Mouse (Mus musculus) kidney, embryonic 14.5 days (tissue): ENCODE measurements around the gene Ltb4r1. TPM values are rescaled to one million over a fixed set of nuclear protein-coding genes. Genes with fewer than 3 reads are reported as not detected.

Experiments used
- ATAC-seq: fragments of 200-750 bp; cut with Nextera tagmentation; 2 replicates; pipeline ENCODE4 v1.8.0; 2017; ENCODE audit warnings: moderate number of reproducible peaks, mild to moderate bottlenecking, moderate TSS enrichment, moderate library complexity; ENCODE audit not compliant: low FRiP score, low TSS enrichment
- H3K27ac ChIP-seq: fragments of 300-500 bp; sonication (generic); 2 replicates; pipeline ENCODE4 v1.5.1; 2014; ENCODE audit warnings: low read depth, mild to moderate bottlenecking, low read length, moderate library complexity, mixed read lengths
- H3K27me3 ChIP-seq: fragments of 300-500 bp; sonication (generic); 2 replicates; pipeline ENCODE4 v1.6.1; 2014; ENCODE audit warnings: mild to moderate bottlenecking, low read length; ENCODE audit not compliant: control insufficient read depth, insufficient read depth
- H3K36me3 ChIP-seq: fragments of 300-500 bp; sonication (generic); 2 replicates; pipeline ENCODE4 v1.6.1; 2014; ENCODE audit warnings: low read length, mixed read lengths; ENCODE audit not compliant: control insufficient read depth, insufficient read depth
- H3K4me1 ChIP-seq: fragments of 300-500 bp; sonication (generic); 2 replicates; pipeline ENCODE4 v1.6.1; 2014; ENCODE audit warnings: low read length, mixed read lengths; ENCODE audit not compliant: control insufficient read depth, insufficient read depth
- H3K4me2 ChIP-seq: fragments of 300-500 bp; sonication (generic); replicated peaks from 2 replicates; pipeline ENCODE4 v1.6.1; 2014; ENCODE audit warnings: low read depth, mild to moderate bottlenecking, low read length
- H3K4me3 ChIP-seq: fragments of 300-500 bp; sonication (generic); 2 replicates; pipeline ENCODE4 v1.5.1; 2014; ENCODE audit warnings: mild to moderate bottlenecking, low read length
- H3K9ac ChIP-seq: fragments of 300-500 bp; sonication (generic); 2 replicates; pipeline ENCODE4 v1.6.1; 2014; ENCODE audit warnings: low read depth, mild to moderate bottlenecking, low read length, moderate library complexity
- H3K9me3 ChIP-seq: fragments of 300-500 bp; sonication (generic); 2 replicates; pipeline ENCODE4 v1.6.1; 2016; ENCODE audit warnings: low read length; ENCODE audit not compliant: control insufficient read depth
- WGBS: fragments of 180-500 bp; shearing (Covaris S2); extraction: QIAGEN DNeasy Blood & Tissue Kit; methylation state at CpG from one replicate; pipeline ENCODE4 v1.1.7; 2014; 5-methylcytosine and 5-hydroxymethylcytosine counted together
- polyA plus RNA-seq: library from polyadenylated mRNA; unstranded; fragments of >200 nt; fragmentation: Nextera tagmentation; extraction: Ambion mirVana; gene quantifications from 2 replicates; pipeline ENCODE4 v1.2.1, GENCODE M21; 2014

The Ltb4r1 gene
- polyA plus RNA-seq, 1 experiment from 2014 or later, result not detected

DNA sequence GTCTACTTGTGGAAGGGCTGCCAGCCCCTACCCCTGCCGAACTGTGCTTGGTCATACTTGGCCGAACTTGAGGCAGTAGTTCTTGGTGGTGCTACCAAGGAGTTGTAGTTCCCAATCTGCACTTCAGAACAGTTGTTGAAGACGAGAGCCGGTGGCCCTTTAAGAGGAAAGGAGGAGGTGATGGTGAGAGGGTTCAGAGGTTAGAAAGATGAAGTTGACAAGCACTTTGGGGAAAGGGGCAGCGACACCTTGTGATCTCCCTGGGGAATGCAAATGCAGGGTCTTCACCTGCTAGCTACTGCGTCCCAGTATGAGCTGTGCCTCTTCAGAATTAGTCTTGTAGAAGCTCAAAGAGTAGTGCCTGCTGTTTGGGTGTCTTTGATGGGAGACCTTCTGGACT is 19.4 kb downstream of the Ltb4r1 start:
- peaks cover 7% of the 10 kb centered on the region; the same call in 1 of the 2 replicates for H3K27me3 ChIP-seq
- H3K4me1 ChIP-seq, result peaks cover 12% of the 10 kb centered on the region
- 39% methylated on average over 6 of the region's 6 CpGs for WGBS
- no peak overlapping the region for H3K4me2 ChIP-seq
- H3K36me3 ChIP-seq, result no peaks in the 10 kb centered on the region
- ATAC-seq, result no peak
- no peak overlapping the region for H3K9ac ChIP-seq
- no peak overlapping the region for H3K4me3 ChIP-seq
- H3K27ac ChIP-seq, result no peak overlapping the region
- no peaks in the 10 kb centered on the region for H3K9me3 ChIP-seq

DNA sequence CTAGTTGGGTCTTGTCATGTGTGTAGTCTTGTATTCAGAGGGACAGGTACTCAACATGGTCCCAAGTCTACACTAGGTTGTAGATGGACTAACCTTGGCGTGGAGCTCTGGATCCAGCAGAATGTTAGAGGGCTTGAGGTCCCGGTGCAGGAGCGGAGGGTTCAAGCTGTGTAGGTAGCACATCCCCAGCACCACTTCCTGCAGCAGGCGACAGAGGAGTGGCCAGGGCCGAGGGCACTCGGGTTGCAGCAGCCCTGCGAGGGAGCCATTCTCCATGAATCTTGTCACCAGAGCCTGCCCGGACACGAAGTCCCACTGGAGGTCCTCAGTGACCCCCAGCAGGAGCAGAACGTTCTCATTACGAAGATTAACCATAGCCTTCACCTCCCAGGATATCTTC is 22.0 kb downstream of the Ltb4r1 start:
- no peak for ATAC-seq
- no peak overlapping the region for H3K9ac ChIP-seq
- peak overlapping the region; percentile 45 for H3K4me3 ChIP-seq
- H3K4me1 ChIP-seq, result peaks cover 9% of the 10 kb centered on the region
- WGBS, result 27% methylated on average over 11 of the region's 11 CpGs
- peak overlapping the region; percentile 52 for H3K4me2 ChIP-seq
- H3K27ac ChIP-seq, result no peak overlapping the region
- H3K9me3 ChIP-seq, result no peaks in the 10 kb centered on the region
- H3K27me3 ChIP-seq, result no peaks in the 10 kb centered on the region
- no peaks in the 10 kb centered on the region for H3K36me3 ChIP-seq

DNA sequence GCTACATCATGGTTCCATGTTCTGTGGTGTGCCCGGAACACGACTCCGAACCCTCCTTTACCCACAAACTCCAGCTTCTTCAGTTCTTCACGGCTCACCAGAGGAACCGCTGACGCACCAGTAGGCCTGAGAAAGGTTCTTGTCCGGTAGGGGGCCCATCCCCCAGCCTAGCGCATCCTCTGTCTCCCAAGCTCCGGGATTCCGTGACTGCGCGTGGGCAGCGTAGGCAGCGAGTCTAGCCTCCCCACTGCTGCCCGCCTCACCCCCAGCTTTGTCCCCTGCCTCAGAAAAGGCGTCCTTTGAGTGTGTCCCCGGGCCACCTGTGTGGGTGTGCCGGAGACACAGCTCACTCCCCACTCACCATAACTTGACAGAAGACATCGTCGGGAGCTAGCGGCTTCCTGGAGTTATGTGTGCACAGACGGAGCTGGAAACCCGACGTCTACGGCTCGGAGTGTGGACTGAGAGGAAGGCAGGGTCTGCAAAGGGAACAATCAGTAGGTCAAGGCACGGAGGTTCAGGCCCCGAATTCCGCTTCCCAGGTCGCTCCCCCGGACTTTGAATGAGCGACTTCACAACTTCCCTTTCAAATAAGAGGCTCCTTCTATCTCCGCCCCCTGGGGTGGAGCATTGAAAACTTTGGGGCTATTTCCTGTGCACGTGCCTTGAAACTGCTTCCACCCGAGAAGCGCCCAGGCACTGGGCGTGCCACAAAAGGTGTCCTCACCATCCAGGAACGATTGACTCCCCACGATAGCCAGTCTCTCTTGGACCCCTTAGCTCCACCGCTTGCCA is 22.7 kb downstream of the Ltb4r1 start, which contains the start of gene Ripk3:
TSS of gene Ripk3 (minus strand) at position 610 of the 795 bp plus-strand sequence.
- Histone ChIP-seq H3K27ac (no peak within 1 kb of the TSS), H3K27me3 (no peaks in the 10 kb centered on the region), H3K9ac (peak within 1 kb of the TSS; percentile 40; the same call in 1 of the 2 replicates), H3K9me3 (no peaks in the 10 kb centered on the region), H3K4me2 (peak within 1 kb of the TSS; percentile 52), H3K4me1 (peaks cover 7% of the 10 kb centered on the region), H3K36me3 (no peaks in the 10 kb centered on the region), H3K4me3 (peak within 1 kb of the TSS; percentile 45)
- ATAC-seq, result peak; percentile 24; the same call in 1 of the 2 replicates
- WGBS, result 4% methylated on average over 40 of the region's 40 CpGs

DNA sequence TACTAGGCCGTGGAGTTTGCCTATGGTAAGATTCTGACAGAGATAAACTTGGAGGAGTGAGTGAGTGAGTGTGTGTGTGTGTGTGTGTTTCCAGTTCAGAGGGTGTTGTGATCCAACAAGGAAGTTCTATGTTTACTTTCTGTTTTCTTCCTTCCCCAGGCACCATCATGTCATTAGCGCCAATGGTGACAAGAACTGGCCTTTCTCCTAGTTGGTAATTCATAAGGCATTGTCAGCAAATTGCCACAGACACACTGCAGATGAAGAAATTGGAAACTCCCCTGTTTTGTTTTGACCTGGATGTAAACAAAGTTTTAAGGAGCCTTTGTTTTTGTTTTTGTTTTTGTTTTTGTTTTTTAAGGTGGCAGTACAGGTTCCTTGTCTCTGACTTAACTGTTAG is 27.7 kb downstream of the Ltb4r1 start:
- Histone ChIP-seq H3K36me3 (no peaks in the 10 kb centered on the region), H3K9ac (no peak overlapping the region), H3K4me1 (no peaks in the 10 kb centered on the region), H3K4me3 (no peak overlapping the region), H3K4me2 (no peak overlapping the region), H3K27ac (no peak overlapping the region), H3K9me3 (no peaks in the 10 kb centered on the region), H3K27me3 (no peaks in the 10 kb centered on the region)
- ATAC-seq, result no peak
- WGBS, result 55% methylated on average over 2 of the region's 2 CpGs

DNA sequence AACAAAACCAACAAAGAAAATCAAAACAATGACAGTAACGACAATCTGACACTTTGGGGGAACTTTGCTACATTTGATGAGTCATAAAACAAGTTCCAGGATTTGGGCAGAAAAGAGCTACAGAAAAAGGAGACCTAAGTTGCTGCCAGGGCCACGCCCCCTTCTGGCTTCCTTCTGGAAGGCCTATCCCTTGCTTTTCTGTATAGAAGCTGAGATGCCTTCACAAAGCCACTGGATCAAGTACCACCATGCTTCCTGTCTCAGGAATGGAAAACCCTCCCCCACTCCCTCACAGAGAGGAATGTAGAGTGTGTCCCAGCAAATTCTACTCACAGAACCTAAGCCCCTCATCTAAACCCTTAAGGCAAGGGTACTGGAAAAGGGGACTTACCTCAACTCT is 28.2 kb downstream of the Ltb4r1 start:
- no peak overlapping the region for H3K27ac ChIP-seq
- WGBS, result 70% methylated on average over 2 of the region's 2 CpGs
- no peak for ATAC-seq

DNA sequence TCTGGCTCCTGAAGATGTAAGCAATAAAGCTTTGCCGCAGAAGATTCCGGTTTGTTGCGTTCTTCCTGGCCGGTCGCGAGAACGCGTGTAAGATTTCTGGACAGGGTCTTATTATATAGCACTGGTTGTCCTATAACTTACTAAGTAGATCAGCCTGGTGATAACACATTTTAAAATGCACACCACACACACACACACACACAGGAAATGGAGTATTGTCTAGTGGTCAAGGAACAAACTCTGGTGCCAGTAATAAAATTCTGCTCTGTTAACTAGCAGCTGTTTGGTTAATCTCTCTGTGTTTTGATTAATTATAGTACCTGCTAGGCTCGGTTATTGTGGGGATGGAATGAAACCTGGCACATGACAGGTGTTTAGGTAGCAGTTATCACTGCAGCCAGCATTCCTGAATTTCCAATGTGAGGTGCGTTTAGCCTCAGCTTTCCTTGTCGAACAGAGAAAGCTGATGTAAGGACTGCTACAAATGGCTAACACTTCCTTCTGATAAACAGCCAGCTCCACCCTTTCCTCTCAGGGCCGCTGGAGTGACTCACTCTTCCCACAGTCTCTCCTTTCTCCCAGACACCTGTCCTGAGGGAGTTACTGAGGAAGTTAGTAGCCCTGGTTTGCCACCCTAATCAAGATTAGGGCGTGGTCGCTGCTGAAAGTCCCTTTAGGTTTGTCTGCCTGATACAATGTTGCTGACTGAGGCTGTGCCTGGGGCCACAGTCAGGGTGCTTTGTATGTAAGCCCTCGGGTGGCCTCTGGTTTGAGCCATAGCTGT is 29.8 kb downstream of the Ltb4r1 start:
- H3K4me3 ChIP-seq, result no peak overlapping the region
- 78% methylated on average over 15 of the region's 15 CpGs for WGBS
- ATAC-seq, result no peak
- H3K4me2 ChIP-seq, result no peak overlapping the region
- H3K4me1 ChIP-seq, result no peaks in the 10 kb centered on the region
- no peaks in the 10 kb centered on the region for H3K36me3 ChIP-seq
- H3K27ac ChIP-seq, result no peak overlapping the region
- H3K9ac ChIP-seq, result no peak overlapping the region
- H3K9me3 ChIP-seq, result no peaks in the 10 kb centered on the region
- no peaks in the 10 kb centered on the region for H3K27me3 ChIP-seq

More for the DNA sequence above, 28.2 kb downstream of the Ltb4r1 start:
- H3K4me1 ChIP-seq, result no peaks in the 10 kb centered on the region
- H3K9ac ChIP-seq, result no peak overlapping the region
- H3K4me3 ChIP-seq, result no peak overlapping the region
- H3K27me3 ChIP-seq, result no peaks in the 10 kb centered on the region
- H3K4me2 ChIP-seq, result no peak overlapping the region
- H3K36me3 ChIP-seq, result no peaks in the 10 kb centered on the region
- no peaks in the 10 kb centered on the region for H3K9me3 ChIP-seq

DNA sequence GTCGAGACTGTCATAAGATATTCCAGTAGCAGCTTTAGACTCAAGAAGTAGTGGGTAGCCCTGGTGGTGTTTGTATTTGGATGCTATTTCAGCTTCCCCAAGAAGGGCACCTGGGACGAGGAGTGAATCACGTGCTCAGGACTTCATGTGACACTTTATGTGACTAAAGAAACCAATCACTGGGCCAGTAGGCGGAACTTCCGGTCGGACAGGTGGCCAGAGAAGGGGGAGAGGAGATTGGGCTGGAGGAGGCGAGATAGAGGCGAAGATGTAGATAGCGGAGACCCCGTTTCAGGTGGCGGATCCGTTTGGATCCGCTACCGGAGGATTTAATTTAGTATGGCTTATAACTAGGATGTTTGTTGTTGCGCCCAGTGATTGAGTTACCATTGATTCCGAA is 49.1 kb downstream of the Ltb4r1 start:
- ATAC-seq, result peak; percentile 68; the same call in 1 of the 2 replicates
- peak overlapping the region; percentile 52; the same call in 1 of the 2 replicates for H3K9ac ChIP-seq
- 24% methylated on average over 16 of the region's 16 CpGs for WGBS

DNA sequence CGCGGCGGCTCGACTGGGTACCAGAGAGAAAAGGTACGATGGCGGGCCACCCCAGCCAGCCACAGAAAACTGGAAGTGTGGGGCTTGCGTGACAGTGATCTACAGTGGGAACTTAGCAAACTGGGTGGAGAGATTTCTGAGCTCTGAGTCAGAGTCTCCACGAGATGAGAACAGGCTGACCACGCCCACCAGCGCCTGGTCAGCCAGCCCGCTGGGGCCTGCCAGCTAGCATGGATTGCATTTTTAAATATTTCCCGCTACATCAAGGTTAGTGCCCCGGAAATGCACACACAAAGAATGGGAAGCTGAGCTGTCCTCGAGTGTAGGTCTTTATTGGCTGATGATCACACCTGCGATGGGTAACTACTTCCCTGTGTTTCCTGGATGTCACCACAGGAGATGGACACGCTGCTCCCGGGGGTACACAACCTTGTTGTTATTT is 49.6 kb downstream of the Ltb4r1 start:
- ATAC-seq, result peak; percentile 81
- Histone ChIP-seq H3K27ac (no peak overlapping the region), H3K9ac (peak overlapping the region; percentile 52; the same call in 1 of the 2 replicates)

More for the DNA sequence above, 49.1 kb downstream of the Ltb4r1 start:
- Histone ChIP-seq H3K36me3 (no peaks in the 10 kb centered on the region), H3K27me3 (no peaks in the 10 kb centered on the region), H3K4me2 (peak overlapping the region; percentile 68), H3K4me1 (no peaks in the 10 kb centered on the region), H3K4me3 (peak overlapping the region; percentile 48), H3K9me3 (no peaks in the 10 kb centered on the region), H3K27ac (no peak overlapping the region)

More for the DNA sequence above, 49.6 kb downstream of the Ltb4r1 start:
- H3K9me3 ChIP-seq, result no peaks in the 10 kb centered on the region
- no peaks in the 10 kb centered on the region for H3K36me3 ChIP-seq
- no peaks in the 10 kb centered on the region for H3K27me3 ChIP-seq
- no peaks in the 10 kb centered on the region for H3K4me1 ChIP-seq
- WGBS, result 31% methylated on average over 17 of the region's 17 CpGs
- H3K4me2 ChIP-seq, result peak overlapping the region; percentile 68
- peak overlapping the region; percentile 48 for H3K4me3 ChIP-seq
